Mouse (Mus musculus) ES-E14 (cell line): ENCODE measurements at regions not wholly inside any gene's neighbourhood (a gene's known extent, or its start where the extent isn't known, plus 50 kb on each side); places are given as distances from the start of the nearest gene placed in this dataset.

ENCODE experiments used
- DNase-seq: peaks from one replicate; pipeline ENCODE4 v3.0.0-alpha.2; 2013; ENCODE audit warnings: low read depth, low spot score
- H3K27ac ChIP-seq: 2 replicates; pipeline ENCODE4 v1.5.1; 2012; ENCODE audit warnings: low read depth, mild to moderate bottlenecking, low read length, moderate library complexity, mixed read lengths; ENCODE audit not compliant: poor library complexity, insufficient read depth, severe bottlenecking
- H3K36me3 ChIP-seq: 2 replicates; pipeline ENCODE4 v1.6.1; 2012; ENCODE audit warnings: mild to moderate bottlenecking, low read length, moderate library complexity, mixed read lengths; ENCODE audit not compliant: control insufficient read depth, poor library complexity, insufficient read depth, severe bottlenecking
- H3K4me1 ChIP-seq, 2 experiments: fragments of 150-350 bp in 1 of 2; sonication (generic) in 1 of 2; 2 replicates each; pipeline ENCODE4 v1.6.1; 2012; ENCODE audit warnings: low read length in 2 of 2, mild to moderate bottlenecking in 1 of 2, mixed read lengths in 1 of 2; ENCODE audit not compliant: control insufficient read depth in 2 of 2, insufficient read depth in 2 of 2, poor library complexity in 1 of 2
- H3K4me3 ChIP-seq, 2 experiments: fragments of 150-350 bp in 1 of 2; sonication (generic) in 1 of 2; 2 replicates each; pipeline ENCODE4 v1.5.1; 2012; ENCODE audit warnings: low read length in 2 of 2, low read depth in 1 of 2, mild to moderate bottlenecking in 1 of 2, mixed read lengths in 1 of 2; ENCODE audit not compliant: insufficient read depth in 1 of 2, poor library complexity in 1 of 2, severe bottlenecking in 1 of 2
- H3K9ac ChIP-seq: 2 replicates; pipeline ENCODE4 v1.6.1; 2012; ENCODE audit warnings: low read depth, mild to moderate bottlenecking, low read length, mixed read lengths; ENCODE audit not compliant: poor library complexity, insufficient read depth, severe bottlenecking
- H3K9me3 ChIP-seq: fragments of 150-350 bp; sonication (generic); 2 replicates; pipeline ENCODE4 v1.6.1; 2012; ENCODE audit warnings: low read depth, mild to moderate bottlenecking, low read length; ENCODE audit not compliant: control insufficient read depth, insufficient read depth
- CHD2 ChIP-seq: IDR thresholded peaks from 2 replicates; pipeline ENCODE4 v1.6.1; 2014; ENCODE audit warnings: mild to moderate bottlenecking, low read depth, low read length, inconsistent platforms
- HCFC1 ChIP-seq: IDR thresholded peaks from 2 replicates; pipeline ENCODE4 v1.6.1; 2012; ENCODE audit warnings: low read length, inconsistent platforms, borderline replicate concordance; ENCODE audit not compliant: insufficient read depth
- MAFK ChIP-seq: IDR thresholded peaks from 2 replicates; pipeline ENCODE4 v1.6.1; 2014; ENCODE audit warnings: mild to moderate bottlenecking, low read depth, low read length, inconsistent platforms; ENCODE audit not compliant: insufficient read depth
- ZC3H11A ChIP-seq: IDR thresholded peaks from 2 replicates; pipeline ENCODE4 v1.6.1; 2012; ENCODE audit warnings: low read depth, mild to moderate bottlenecking, inconsistent platforms, low read length, borderline replicate concordance
- ZNF384 ChIP-seq: IDR thresholded peaks from 2 replicates; pipeline ENCODE4 v1.6.1; 2012; ENCODE audit warnings: low read depth, low read length, inconsistent platforms
- in situ Hi-C, 2 experiments: fragments of 600-800 bp; cut with MboI; formaldehyde crosslinking; loops; one replicate each; pipeline ENCODE4 v1.15.1; 2025; ENCODE audit warnings: low sequenced_read_pairs in 2 of 2, inconsistent platforms in 1 of 2; ENCODE audit not compliant: unreplicated experiment in 2 of 2

GRCm38 (mm10) chr17:67544410-67544809, 88.1 kb downstream of the Lrrc30 start:
- Histone ChIP-seq H3K9me3 (no peaks in the 10 kb centered on the region), H3K4me1 (no peaks in the 10 kb centered on the region), H3K27ac (no peak overlapping the region), H3K36me3 (no peaks in the 10 kb centered on the region), H3K9ac (no peak overlapping the region), H3K4me3 (no peak overlapping the region)
- DNase-seq: no peak
- in situ Hi-C loops: no loop called here
- TF ChIP-seq ZNF384: no peak
- TF ChIP-seq ZC3H11A: no peak
- TF ChIP-seq HCFC1: no peak
- no peak for TF ChIP-seq MAFK
- TF ChIP-seq CHD2: no peak

GRCm38 (mm10) chr17:67532331-67532730, 100.2 kb downstream of the Lrrc30 start:
- DNase-seq: no peak
- Histone ChIP-seq H3K9ac (no peak overlapping the region), H3K9me3 (no peaks in the 10 kb centered on the region), H3K27ac (no peak overlapping the region), H3K4me1 (no peaks in the 10 kb centered on the region), H3K4me3 (no peak overlapping the region), H3K36me3 (no peaks in the 10 kb centered on the region)
- in situ Hi-C loops: no loop called here
- TF ChIP-seq CHD2 (no peak), ZNF384 (no peak), HCFC1 (no peak), ZC3H11A (no peak), MAFK (no peak)

GRCm38 (mm10) chr17:67520848-67521411, 111.6 kb downstream of the Lrrc30 start:
- in situ Hi-C loops: no loop called here
- Histone ChIP-seq H3K9me3 (no peaks in the 10 kb centered on the region), H3K27ac (no peak overlapping the region), H3K4me1 (no peaks in the 10 kb centered on the region), H3K4me3 (no peak overlapping the region), H3K36me3 (no peaks in the 10 kb centered on the region), H3K9ac (no peak overlapping the region)
- DNase-seq: no peak
- TF ChIP-seq MAFK: no peak
- no peak for TF ChIP-seq HCFC1
- no peak for TF ChIP-seq ZC3H11A
- no peak for TF ChIP-seq CHD2
- TF ChIP-seq ZNF384: no peak

GRCm38 (mm10) chr17:67515601-67516147, 116.8 kb downstream of the Lrrc30 start:
- Histone ChIP-seq H3K9me3 (no peaks in the 10 kb centered on the region), H3K4me1 (no peaks in the 10 kb centered on the region), H3K4me3 (no peak overlapping the region), H3K36me3 (no peaks in the 10 kb centered on the region), H3K9ac (no peak overlapping the region), H3K27ac (no peak overlapping the region)
- no peak for DNase-seq
- in situ Hi-C loops: no loop called here
- TF ChIP-seq HCFC1: no peak
- no peak for TF ChIP-seq ZC3H11A
- TF ChIP-seq ZNF384: no peak
- no peak for TF ChIP-seq CHD2
- no peak for TF ChIP-seq MAFK
